Mouse (Mus musculus) MEL (cell line): Measurements from ENCODE around the gene Cisd1. TPM values are rescaled to one million over a fixed set of nuclear protein-coding genes. Genes with fewer than 3 reads are reported as not detected.

Experiments used
- DNase-seq: peaks from one replicate; pipeline ENCODE4 v3.0.0; 2011; ENCODE audit warnings: low read depth, low spot score
- H3K27ac ChIP-seq: 2 replicates; pipeline ENCODE4 v1.5.1; 2012; ENCODE audit warnings: low read depth, mild to moderate bottlenecking, control low read depth, low read length, moderate library complexity; ENCODE audit not compliant: control insufficient read depth
- H3K27me3 ChIP-seq, 2 experiments: fragments of 150-350 bp in 1 of 2; sonication (generic) in 1 of 2; 2 replicates each; pipeline ENCODE4 v1.6.1; 2012; ENCODE audit warnings: low read length in 2 of 2, mild to moderate bottlenecking in 2 of 2, improper control_type of control experiment in 1 of 2, moderate library complexity in 1 of 2; ENCODE audit not compliant: insufficient read depth in 2 of 2, control insufficient read depth in 1 of 2
- H3K36me3 ChIP-seq, 2 experiments: 2 replicates each; pipeline ENCODE4 v1.6.1; 2012 to 2014; ENCODE audit warnings: low read length in 2 of 2, improper control_type of control experiment in 1 of 2, inconsistent platforms in 1 of 2, mild to moderate bottlenecking in 1 of 2; ENCODE audit not compliant: insufficient read depth in 2 of 2, control insufficient read depth in 1 of 2
- H3K4me1 ChIP-seq, 2 experiments: fragments of 150-350 bp in 1 of 2; sonication (generic) in 1 of 2; 2 replicates each; pipeline ENCODE4 v1.6.1; 2012; ENCODE audit warnings: low read length in 2 of 2, improper control_type of control experiment in 1 of 2, mild to moderate bottlenecking in 1 of 2; ENCODE audit not compliant: insufficient read depth in 2 of 2, control insufficient read depth in 1 of 2
- H3K4me3 ChIP-seq, 2 experiments: fragments of 150-350 bp in 1 of 2; sonication (generic) in 1 of 2; 2 replicates each; pipeline ENCODE4 v1.5.1; 2012; ENCODE audit warnings: low read depth in 2 of 2, low read length in 2 of 2, mild to moderate bottlenecking in 2 of 2, moderate library complexity in 2 of 2, control low read depth in 1 of 2, improper control_type of control experiment in 1 of 2; ENCODE audit not compliant: control insufficient read depth in 1 of 2, insufficient read depth in 1 of 2
- H3K79me2 ChIP-seq: 2 replicates; pipeline ENCODE4 v1.6.1; 2012; ENCODE audit warnings: mild to moderate bottlenecking, low read length, moderate library complexity; ENCODE audit not compliant: control insufficient read depth, poor library complexity, insufficient read depth
- H3K9ac ChIP-seq: 2 replicates; pipeline ENCODE4 v1.6.1; 2012; ENCODE audit warnings: low read depth, mild to moderate bottlenecking, control low read depth, low read length, moderate library complexity; ENCODE audit not compliant: control insufficient read depth, poor library complexity, severe bottlenecking
- H3K9me3 ChIP-seq: fragments of 150-350 bp; sonication (generic); replicated peaks from 2 replicates; pipeline ENCODE4 v1.6.1; 2012; ENCODE audit warnings: mild to moderate bottlenecking, low read length, improper control_type of control experiment, moderate library complexity; ENCODE audit not compliant: insufficient read depth
- CHD1 ChIP-seq: IDR thresholded peaks from 2 replicates; pipeline ENCODE4 v1.6.1; 2012; ENCODE audit warnings: low read depth, mild to moderate bottlenecking, inconsistent platforms, low read length, improper control_type of control experiment
- CTCF ChIP-seq, 3 experiments: IDR thresholded peaks in 2 of 3; conservative IDR thresholded peaks in 1 of 3; 2 replicates each; pipeline ENCODE4 v1.5.1; 2011 to 2012; ENCODE audit warnings: low read length in 3 of 3, low read depth in 2 of 3, mild to moderate bottlenecking in 2 of 3, improper control_type of control experiment in 1 of 3, inconsistent platforms in 1 of 3, mixed read lengths in 1 of 3, moderate library complexity in 1 of 3; ENCODE audit not compliant: control insufficient read depth in 1 of 3, insufficient read depth in 1 of 3, poor library complexity in 1 of 3, severe bottlenecking in 1 of 3
- E2F4 ChIP-seq: IDR thresholded peaks from 2 replicates; pipeline ENCODE4 v1.6.1; 2011; ENCODE audit warnings: low read depth, low read length, improper control_type of control experiment, borderline replicate concordance
- ELF1 ChIP-seq: IDR thresholded peaks from 2 replicates; pipeline ENCODE4 v1.6.1; 2014; ENCODE audit warnings: low read depth, mild to moderate bottlenecking, inconsistent platforms, low read length, improper control_type of control experiment, moderate library complexity
- EP300 ChIP-seq, 2 experiments: IDR thresholded peaks; 2 replicates each; pipeline ENCODE4 v1.6.1; 2011; ENCODE audit warnings: improper control_type of control experiment in 2 of 2, low read length in 2 of 2, low read depth in 1 of 2, mild to moderate bottlenecking in 1 of 2
- ETS1 ChIP-seq: IDR thresholded peaks from 2 replicates; pipeline ENCODE4 v1.6.1; 2012; ENCODE audit warnings: low read depth, mild to moderate bottlenecking, inconsistent platforms, low read length, improper control_type of control experiment, moderate library complexity
- GABPA ChIP-seq: IDR thresholded peaks from 2 replicates; pipeline ENCODE4 v1.6.1; 2012; ENCODE audit warnings: low read depth, mild to moderate bottlenecking, inconsistent platforms, low read length, improper control_type of control experiment, moderate library complexity
- HCFC1 ChIP-seq: IDR thresholded peaks from 2 replicates; pipeline ENCODE4 v1.6.1; 2012; ENCODE audit warnings: low read depth, mild to moderate bottlenecking, inconsistent platforms, low read length, improper control_type of control experiment, moderate library complexity
- MAFK ChIP-seq: IDR thresholded peaks from 2 replicates; pipeline ENCODE4 v1.6.1; 2011; ENCODE audit warnings: low read depth, mild to moderate bottlenecking, low read length, improper control_type of control experiment, borderline replicate concordance
- MAZ ChIP-seq: IDR thresholded peaks from 2 replicates; pipeline ENCODE4 v1.6.1; 2012; ENCODE audit warnings: low read depth, mild to moderate bottlenecking, inconsistent platforms, low read length, improper control_type of control experiment
- MEF2A ChIP-seq: IDR thresholded peaks from 2 replicates; pipeline ENCODE4 v1.6.1; 2014; ENCODE audit warnings: low read depth, mild to moderate bottlenecking, inconsistent platforms, low read length, improper control_type of control experiment; ENCODE audit not compliant: poor library complexity, insufficient replicate concordance, severe bottlenecking; ENCODE audit errors: extremely low read depth
- MYB ChIP-seq: IDR thresholded peaks from 2 replicates; pipeline ENCODE4 v1.6.1; 2011; ENCODE audit warnings: mild to moderate bottlenecking, low read depth, low read length, improper control_type of control experiment
- MYC ChIP-seq: IDR thresholded peaks from 2 replicates; pipeline ENCODE4 v1.6.1; 2011; ENCODE audit warnings: low read depth, mild to moderate bottlenecking, low read length, improper control_type of control experiment, moderate library complexity
- NELFE ChIP-seq: IDR thresholded peaks from 2 replicates; pipeline ENCODE4 v1.6.1; 2011; ENCODE audit warnings: low read depth, low read length, improper control_type of control experiment
- NRF1 ChIP-seq: IDR thresholded peaks from 2 replicates; pipeline ENCODE4 v1.6.1; 2014; ENCODE audit warnings: low read depth, mild to moderate bottlenecking, inconsistent platforms, low read length, improper control_type of control experiment, moderate library complexity; ENCODE audit not compliant: poor library complexity, insufficient read depth, severe bottlenecking
- POLR2A ChIP-seq, 2 experiments: IDR thresholded peaks; 2 replicates each; pipeline ENCODE4 v1.6.1; 2011 to 2012; ENCODE audit warnings: low read length in 2 of 2, mild to moderate bottlenecking in 2 of 2, control low read depth in 1 of 2, improper control_type of control experiment in 1 of 2, low read depth in 1 of 2, moderate library complexity in 1 of 2; ENCODE audit not compliant: control insufficient read depth in 1 of 2, insufficient read depth in 1 of 2, poor library complexity in 1 of 2
- POLR2AphosphoS5 ChIP-seq: IDR thresholded peaks from 2 replicates; pipeline ENCODE4 v1.6.1; 2012; ENCODE audit warnings: low read depth, borderline replicate concordance, mild to moderate bottlenecking, inconsistent platforms, low read length, moderate library complexity, mixed read lengths
- SIN3A ChIP-seq: IDR thresholded peaks from 2 replicates; pipeline ENCODE4 v1.6.1; 2012; ENCODE audit warnings: low read length, improper control_type of control experiment, inconsistent platforms
- SMC3 ChIP-seq: IDR thresholded peaks from 2 replicates; pipeline ENCODE4 v1.6.1; 2011; ENCODE audit warnings: low read depth, low read length, improper control_type of control experiment
- TAL1 ChIP-seq: IDR thresholded peaks from 2 replicates; pipeline ENCODE4 v1.6.1; 2012; ENCODE audit warnings: mild to moderate bottlenecking, inconsistent platforms, low read length, moderate library complexity, mixed read lengths
- TBP ChIP-seq: IDR thresholded peaks from 2 replicates; pipeline ENCODE4 v1.8.0; 2011; ENCODE audit warnings: low read depth, low read length, improper control_type of control experiment
- TCF12 ChIP-seq: IDR thresholded peaks from 2 replicates; pipeline ENCODE4 v1.6.1; 2014; ENCODE audit warnings: low read depth, mild to moderate bottlenecking, inconsistent platforms, low read length, improper control_type of control experiment, moderate library complexity
- USF1 ChIP-seq: IDR thresholded peaks from 2 replicates; pipeline ENCODE4 v1.6.1; 2014; ENCODE audit warnings: low read depth, mild to moderate bottlenecking, inconsistent platforms, low read length, improper control_type of control experiment, moderate library complexity
- ZMIZ1 ChIP-seq: IDR thresholded peaks from 2 replicates; pipeline ENCODE4 v1.6.1; 2012; ENCODE audit warnings: low read depth, mild to moderate bottlenecking, inconsistent platforms, low read length, improper control_type of control experiment, moderate library complexity
- polyA plus RNA-seq, 2 experiments: library from polyadenylated mRNA; stranded (reverse) in 1 of 2; unstranded in 1 of 2; fragments of >175 nt in 1 of 2; fragments of >200 nt in 1 of 2; gene quantifications; 2 replicates each; pipeline versions ENCODE4 v1.2.1 to v1.2.4; 2012; ENCODE audit warnings: low replicate concordance in 2 of 2, low read depth in 1 of 2; ENCODE audit not compliant: insufficient read length in 2 of 2, insufficient read depth in 1 of 2, missing spikeins in 1 of 2
- total RNA-seq: library from RNA; depleted of rRNA; stranded (reverse); fragments of 300-350 nt; gene quantifications from 2 replicates; pipeline ENCODE4 v1.2.3, GENCODE M21; 2012

The Cisd1 gene
- total and polyA plus RNA-seq, 3 experiments, result 108 to 109 TPM; not detected in 1

DNA sequence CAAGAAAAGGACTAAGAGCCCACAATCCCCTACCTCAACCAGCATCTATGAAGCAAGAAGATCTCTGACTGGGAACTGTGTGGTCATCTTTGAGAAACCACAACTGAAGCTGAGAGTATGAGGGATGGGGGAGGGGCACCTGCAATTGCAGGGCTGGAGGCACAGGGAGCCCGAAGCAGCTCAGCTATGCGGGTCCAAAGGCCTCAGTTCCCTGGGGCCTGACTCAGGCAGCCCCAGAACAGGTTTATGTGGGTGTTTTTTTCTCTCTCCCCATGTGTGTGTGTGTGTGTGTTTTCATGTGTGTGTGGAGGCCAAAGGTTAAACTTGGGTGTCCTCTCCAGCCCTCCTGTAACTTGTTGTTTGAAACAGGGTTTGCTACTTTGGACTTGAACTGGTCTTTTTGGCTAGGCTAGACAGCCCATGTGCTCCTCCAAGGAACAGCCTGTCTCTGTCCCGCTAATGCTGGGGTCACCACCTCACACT, 53.5 kb downstream of the Cisd1 start:
- H3K9ac ChIP-seq, result no peak overlapping the region
- H3K4me3 ChIP-seq, result no peak overlapping the region
- peaks cover 0 to 1% of the 10 kb centered on the region in 2 experiments; a peak in 1 of 4 replicates for H3K27me3 ChIP-seq
- TF ChIP-seq CHD1 (no peak), MYC (no peak), USF1 (no peak), TAL1 (no peak), E2F4 (no peak), TCF12 (no peak), ZMIZ1 (no peak), ELF1 (no peak), CTCF (IDR thresholded peaks at IDR 0.05 in 2 of 3, conservative IDR thresholded peaks at IDR 0.05 in 1 of 3; ENCODE audit: control insufficient read depth in 1 of 3, insufficient read depth in 1 of 3, low read depth in 2 of 3, low read length in 3 of 3, poor library complexity in 1 of 3, severe bottlenecking in 1 of 3) (no peak), ETS1 (no peak), SIN3A (no peak), MEF2A (no peak), SMC3 (no peak), GABPA (no peak), MAFK (no peak), MYB (no peak), EP300 (IDR thresholded peaks at IDR 0.05; ENCODE audit: low read depth in 1 of 2, low read length in 2 of 2) (no peak)
- no peaks in the 10 kb centered on the region for H3K79me2 ChIP-seq
- no peaks in the 10 kb centered on the region for H3K9me3 ChIP-seq
- no peak overlapping the region for H3K27ac ChIP-seq
- H3K4me1 ChIP-seq, result peaks cover 0 to 7% of the 10 kb centered on the region in 2 experiments; a peak in 2 of 4 replicates
- no peaks in the 10 kb centered on the region for H3K36me3 ChIP-seq
- no peak for DNase-seq

GRCm38 (mm10) chr10:71285126-71285580, 59.6 kb downstream of the Cisd1 start, which contains the start of gene Ube2d1:
Gene Ube2d1 (minus strand): TSS chr10:71285262.
- peak within 1 kb of the TSS; percentile 87 for H3K9ac ChIP-seq
- H3K27ac ChIP-seq, result peak within 1 kb of the TSS; percentile 50; the same call in 1 of the 2 replicates
- no peaks in the 10 kb centered on the region for H3K9me3 ChIP-seq
- peaks cover 3 to 14% of the 10 kb centered on the region in 2 experiments; a peak in 3 of 4 replicates for H3K4me1 ChIP-seq
- peaks cover 8% of the 10 kb centered on the region for H3K79me2 ChIP-seq
- no peaks in the 10 kb centered on the region for H3K36me3 ChIP-seq
- TF ChIP-seq POLR2AphosphoS5 (no peak), ELF1 (peak; percentile 75), HCFC1 (peak; percentile 89), SMC3 (no peak), POLR2A (IDR thresholded peaks at IDR 0.05; ENCODE audit: control insufficient read depth in 1 of 2, insufficient read depth in 1 of 2, low read depth in 1 of 2, low read length in 2 of 2, poor library complexity in 1 of 2) (peak in 1 of 2 experiments; percentile 63; a peak in 2 of 4 replicates), NRF1 (peak; percentile 61), ZMIZ1 (no peak), NELFE (peak; percentile 53; the same call in 1 of the 2 replicates), MAZ (peak; percentile 87), TCF12 (0 out of 2 replicates have a peak, but pooled peaks have one; percentile 8), TBP (0 out of 2 replicates have a peak, but pooled peaks have one; percentile 13)
- no peaks in the 10 kb centered on the region for H3K27me3 ChIP-seq
- H3K4me3 ChIP-seq, result peak within 1 kb of the TSS; percentile 97 to 99
- DNase-seq, result peak; percentile 83
